Mouse (Mus musculus): ENCODE data around the gene Mgea5. TPM values are rescaled to one million over a fixed set of nuclear protein-coding genes. Genes with fewer than 3 reads are reported as not detected.

Mgea5 gene
- 75.6 and 93.2 TPM in 2 replicates for polyA plus RNA-seq (2014; fragmentation: Nextera tagmentation; extraction: Ambion mirVana)

GRCm38 (mm10) chr19:45783181-45783932 is at the start of gene Mgea5:
Mgea5 (minus strand) TSS chr19:45783837.
- Histone ChIP-seq H3K9me3 (ENCODE audit: control insufficient read depth, low read length) (no peaks in the 10 kb centered on the region), H3K4me3 (ENCODE audit: low read depth, low read length) (peak within 1 kb of the TSS; percentile 100), H3K4me2 (replicated peaks; ENCODE audit: low read depth, low read length) (peak within 1 kb of the TSS; percentile 49), H3K4me1 (replicated peaks; ENCODE audit: control insufficient read depth, insufficient read depth, low read length) (peaks cover 7% of the 10 kb centered on the region), H3K27ac (ENCODE audit: low read depth, low read length) (peak within 1 kb of the TSS; percentile 98), H3K9ac (ENCODE audit: low read depth, low read length) (peak within 1 kb of the TSS; percentile 98), H3K36me3 (ENCODE audit: control insufficient read depth, insufficient read depth, low read length) (0 out of 2 replicates have a peak, but pooled peaks cover 1% of the 10 kb centered on the region), H3K27me3 (ENCODE audit: control insufficient read depth, insufficient read depth, low read length) (no peaks in the 10 kb centered on the region)
- peak; percentile 97 for DNase-seq (ENCODE audit: low spot score)
- ATAC-seq (ENCODE audit: low FRiP score), result peak; percentile 97
- WGBS, result 1% methylated on average over 51 of the region's 71 CpGs

- DNase-seq (ENCODE audit: low spot score) (no peak), ATAC-seq (ENCODE audit: low FRiP score) (no peak)
- no peak overlapping the region for H3K9ac ChIP-seq (ENCODE audit: low read depth, low read length)
- no peaks in the 10 kb centered on the region for H3K9me3 ChIP-seq (ENCODE audit: control insufficient read depth, low read length)
- no peaks in the 10 kb centered on the region for H3K36me3 ChIP-seq (ENCODE audit: control insufficient read depth, insufficient read depth, low read length)
- H3K27ac ChIP-seq (ENCODE audit: low read depth, low read length), result no peak overlapping the region
- no peaks in the 10 kb centered on the region for H3K27me3 ChIP-seq (ENCODE audit: control insufficient read depth, insufficient read depth, low read length)
- H3K4me2 ChIP-seq (replicated peaks; ENCODE audit: low read depth, low read length), result no peak overlapping the region
- 67% methylated on average over 2 of the region's 2 CpGs for WGBS
- H3K4me3 ChIP-seq (ENCODE audit: low read depth, low read length), result no peak overlapping the region
- H3K4me1 ChIP-seq (replicated peaks; ENCODE audit: control insufficient read depth, insufficient read depth, low read length), result no peaks in the 10 kb centered on the region
Observed at GRCm38 (mm10) chr19:45830679-45831078, 47.0 kb upstream of the Mgea5 start.

- H3K4me1 ChIP-seq (replicated peaks; ENCODE audit: control insufficient read depth, insufficient read depth, low read length), result no peaks in the 10 kb centered on the region
- WGBS, result 92% methylated on average over 3 of the region's 3 CpGs
Observed at GRCm38 (mm10) chr19:45827736-45828135, 44.1 kb upstream of the Mgea5 start.

GRCm38 (mm10) chr19:45827125-45827524 is 43.5 kb upstream of the Mgea5 start:
- DNase-seq (ENCODE audit: low spot score), result no peak
- ATAC-seq (ENCODE audit: low FRiP score), result no peak
- 86% methylated on average over 5 of the region's 5 CpGs for whole genome bisulfite sequencing

More at GRCm38 (mm10) chr19:45827736-45828135, 44.1 kb upstream of the Mgea5 start:
- DNase-seq (ENCODE audit: low spot score) (no peak), ATAC-seq (ENCODE audit: low FRiP score) (no peak)
- Histone ChIP-seq H3K9me3 (ENCODE audit: control insufficient read depth, low read length) (no peaks in the 10 kb centered on the region), H3K4me2 (replicated peaks; ENCODE audit: low read depth, low read length) (no peak overlapping the region), H3K27ac (ENCODE audit: low read depth, low read length) (no peak overlapping the region), H3K9ac (ENCODE audit: low read depth, low read length) (no peak overlapping the region), H3K4me3 (ENCODE audit: low read depth, low read length) (no peak overlapping the region), H3K27me3 (ENCODE audit: control insufficient read depth, insufficient read depth, low read length) (no peaks in the 10 kb centered on the region), H3K36me3 (ENCODE audit: control insufficient read depth, insufficient read depth, low read length) (no peaks in the 10 kb centered on the region)

GRCm38 (mm10) chr19:45826146-45826545 is 42.5 kb upstream of the Mgea5 start:
- DNase-seq (ENCODE audit: low spot score) (no peak), ATAC-seq (ENCODE audit: low FRiP score) (no peak)
- 87% methylated on average over 3 of the region's 3 CpGs for WGBS
- Histone ChIP-seq H3K4me2 (replicated peaks; ENCODE audit: low read depth, low read length) (no peak overlapping the region), H3K27ac (ENCODE audit: low read depth, low read length) (no peak overlapping the region), H3K27me3 (ENCODE audit: control insufficient read depth, insufficient read depth, low read length) (no peaks in the 10 kb centered on the region), H3K9ac (ENCODE audit: low read depth, low read length) (no peak overlapping the region), H3K36me3 (ENCODE audit: control insufficient read depth, insufficient read depth, low read length) (no peaks in the 10 kb centered on the region), H3K9me3 (ENCODE audit: control insufficient read depth, low read length) (no peaks in the 10 kb centered on the region), H3K4me3 (ENCODE audit: low read depth, low read length) (no peak overlapping the region), H3K4me1 (replicated peaks; ENCODE audit: control insufficient read depth, insufficient read depth, low read length) (no peaks in the 10 kb centered on the region)

More at GRCm38 (mm10) chr19:45827125-45827524, 43.5 kb upstream of the Mgea5 start:
- no peak overlapping the region for H3K9ac ChIP-seq (ENCODE audit: low read depth, low read length)
- no peaks in the 10 kb centered on the region for H3K36me3 ChIP-seq (ENCODE audit: control insufficient read depth, insufficient read depth, low read length)
- H3K4me1 ChIP-seq (replicated peaks; ENCODE audit: control insufficient read depth, insufficient read depth, low read length), result no peaks in the 10 kb centered on the region
- H3K27ac ChIP-seq (ENCODE audit: low read depth, low read length), result no peak overlapping the region
- H3K4me3 ChIP-seq (ENCODE audit: low read depth, low read length), result no peak overlapping the region
- no peaks in the 10 kb centered on the region for H3K9me3 ChIP-seq (ENCODE audit: control insufficient read depth, low read length)
- no peaks in the 10 kb centered on the region for H3K27me3 ChIP-seq (ENCODE audit: control insufficient read depth, insufficient read depth, low read length)
- no peak overlapping the region for H3K4me2 ChIP-seq (replicated peaks; ENCODE audit: low read depth, low read length)

- ATAC-seq (ENCODE audit: low FRiP score) (no peak), DNase-seq (ENCODE audit: low spot score) (no peak)
- H3K4me2 ChIP-seq (replicated peaks; ENCODE audit: low read depth, low read length), result no peak overlapping the region
- H3K4me1 ChIP-seq (replicated peaks; ENCODE audit: control insufficient read depth, insufficient read depth, low read length), result no peaks in the 10 kb centered on the region
- H3K4me3 ChIP-seq (ENCODE audit: low read depth, low read length), result no peak overlapping the region
- WGBS, result 87% methylated on average over 5 of the region's 5 CpGs
- H3K27ac ChIP-seq (ENCODE audit: low read depth, low read length), result no peak overlapping the region
- no peaks in the 10 kb centered on the region for H3K9me3 ChIP-seq (ENCODE audit: control insufficient read depth, low read length)
- H3K27me3 ChIP-seq (ENCODE audit: control insufficient read depth, insufficient read depth, low read length), result no peaks in the 10 kb centered on the region
- H3K9ac ChIP-seq (ENCODE audit: low read depth, low read length), result no peak overlapping the region
- H3K36me3 ChIP-seq (ENCODE audit: control insufficient read depth, insufficient read depth, low read length), result no peaks in the 10 kb centered on the region
Observed at GRCm38 (mm10) chr19:45821832-45822231, 38.2 kb upstream of the Mgea5 start.

GRCm38 (mm10) chr19:45817816-45818490 is 34.3 kb upstream of the Mgea5 start:
- no peak for ATAC-seq (ENCODE audit: low FRiP score)
- Histone ChIP-seq H3K4me3 (ENCODE audit: low read depth, low read length) (no peak overlapping the region), H3K4me2 (replicated peaks; ENCODE audit: low read depth, low read length) (no peak overlapping the region), H3K36me3 (ENCODE audit: control insufficient read depth, insufficient read depth, low read length) (no peaks in the 10 kb centered on the region), H3K4me1 (replicated peaks; ENCODE audit: control insufficient read depth, insufficient read depth, low read length) (peaks cover 5% of the 10 kb centered on the region), H3K9me3 (ENCODE audit: control insufficient read depth, low read length) (no peaks in the 10 kb centered on the region), H3K27me3 (ENCODE audit: control insufficient read depth, insufficient read depth, low read length) (peaks cover 4% of the 10 kb centered on the region; the same call in 1 of the 2 replicates), H3K27ac (ENCODE audit: low read depth, low read length) (no peak overlapping the region), H3K9ac (ENCODE audit: low read depth, low read length) (no peak overlapping the region)
- 74% methylated on average over 11 of the region's 11 CpGs for WGBS
- no peak for DNase-seq (ENCODE audit: low spot score)

GRCm38 (mm10) chr19:45816727-45817126 is 33.1 kb upstream of the Mgea5 start:
- ATAC-seq (ENCODE audit: low FRiP score), result no peak
- Histone ChIP-seq H3K27ac (ENCODE audit: low read depth, low read length) (no peak overlapping the region), H3K27me3 (ENCODE audit: control insufficient read depth, insufficient read depth, low read length) (peaks cover 7% of the 10 kb centered on the region), H3K9ac (ENCODE audit: low read depth, low read length) (no peak overlapping the region), H3K4me2 (replicated peaks; ENCODE audit: low read depth, low read length) (no peak overlapping the region), H3K4me3 (ENCODE audit: low read depth, low read length) (no peak overlapping the region), H3K36me3 (ENCODE audit: control insufficient read depth, insufficient read depth, low read length) (no peaks in the 10 kb centered on the region), H3K9me3 (ENCODE audit: control insufficient read depth, low read length) (no peaks in the 10 kb centered on the region), H3K4me1 (replicated peaks; ENCODE audit: control insufficient read depth, insufficient read depth, low read length) (peaks cover 13% of the 10 kb centered on the region)
- WGBS, result 29% methylated on average over 8 of the region's 8 CpGs
- DNase-seq (ENCODE audit: low spot score), result no peak
